Mouse (Mus musculus) CD4-positive, CD25-positive, alpha-beta regulatory T cell, adult 2 months (primary cell): ENCODE results near the gene Nova2.

ENCODE experiments used
- DNase-seq: peaks from one replicate; pipeline ENCODE4 v3.0.0-alpha.2; 2012; ENCODE audit warnings: low read depth, low spot score

Gene Nova2

GRCm38 (mm10) chr7:19007026-19007977 is 81.6 kb downstream of the Nova2 start:
- DNase-seq = no peak

- DNase-seq = no peak
Observed at GRCm38 (mm10) chr7:19010581-19010980, 84.9 kb downstream of the Nova2 start.

- no peak for DNase-seq
Observed at GRCm38 (mm10) chr7:19012025-19012621, 86.4 kb downstream of the Nova2 start.

GRCm38 (mm10) chr7:19012882-19013281 is 87.2 kb downstream of the Nova2 start:
- no peak for DNase-seq

GRCm38 (mm10) chr7:19014452-19014851 is 88.8 kb downstream of the Nova2 start:
- DNase-seq = no peak
